Mouse (Mus musculus): ENCODE data around the gene Rgs14.

Rgs14 gene

GRCm38 (mm10) chr13:55344286-55344685, 25.2 kb upstream of the Rgs14 start:
- no peak for DNase-seq (ENCODE audit: low read depth, low spot score)

GRCm38 (mm10) chr13:55346745-55347144, 22.8 kb upstream of the Rgs14 start:
- DNase-seq (ENCODE audit: low read depth, low spot score), result no peak

- DNase-seq (ENCODE audit: low read depth, low spot score), result no peak
These were observed 8.4 kb upstream of the Rgs14 start for GRCm38 (mm10) chr13:55361145-55361544.

- DNase-seq (ENCODE audit: low read depth, low spot score), result no peak
These were observed 7.5 kb upstream of the Rgs14 start for GRCm38 (mm10) chr13:55361974-55362452.

GRCm38 (mm10) chr13:55362453-55363060, 7.0 kb upstream of the Rgs14 start, which contains the start of gene Lman2:
Gene Lman2, minus strand, starts transcription at chr13:55362783.
- peak; percentile 96 for DNase-seq (ENCODE audit: low read depth, low spot score)

- no peak for DNase-seq (ENCODE audit: low read depth, low spot score)
These were observed 1.1 kb upstream of the Rgs14 start for GRCm38 (mm10) chr13:55368401-55368800.

GRCm38 (mm10) chr13:55370234-55370633, 702 bp downstream of the Rgs14 start:
- DNase-seq (ENCODE audit: low read depth, low spot score), result no peak

GRCm38 (mm10) chr13:55371007-55371681, 1.6 kb downstream of the Rgs14 start:
- DNase-seq (ENCODE audit: low read depth, low spot score), result no peak

- no peak for DNase-seq (ENCODE audit: low read depth, low spot score)
These were observed 2.2 kb downstream of the Rgs14 start for GRCm38 (mm10) chr13:55371740-55372139.

GRCm38 (mm10) chr13:55374206-55374924, 4.8 kb downstream of the Rgs14 start:
- no peak for DNase-seq (ENCODE audit: low read depth, low spot score)

- no peak for DNase-seq (ENCODE audit: low read depth, low spot score)
These were observed 6.3 kb downstream of the Rgs14 start for GRCm38 (mm10) chr13:55375877-55376276.

- DNase-seq (ENCODE audit: low read depth, low spot score), result no peak
These were observed 9.5 kb downstream of the Rgs14 start for GRCm38 (mm10) chr13:55378907-55379580.

- DNase-seq (ENCODE audit: low read depth, low spot score), result no peak
These were observed 12.3 kb downstream of the Rgs14 start for GRCm38 (mm10) chr13:55381790-55382189.

GRCm38 (mm10) chr13:55390644-55391043, 21.1 kb downstream of the Rgs14 start:
- no peak for DNase-seq (ENCODE audit: low read depth, low spot score)

- DNase-seq (ENCODE audit: low read depth, low spot score), result no peak
These were observed 22.1 kb downstream of the Rgs14 start for GRCm38 (mm10) chr13:55391626-55392029.

GRCm38 (mm10) chr13:55392933-55393332, 23.4 kb downstream of the Rgs14 start:
- peak; percentile 65 for DNase-seq (ENCODE audit: low read depth, low spot score)

GRCm38 (mm10) chr13:55398088-55398487, 28.6 kb downstream of the Rgs14 start, which contains the start of gene Slc34a1:
Gene Slc34a1, plus strand, starts transcription at chr13:55398187.
- no peak for DNase-seq (ENCODE audit: low read depth, low spot score)

- no peak for DNase-seq (ENCODE audit: low read depth, low spot score)
These were observed 29.9 kb downstream of the Rgs14 start for GRCm38 (mm10) chr13:55399300-55400038.

- DNase-seq (ENCODE audit: low read depth, low spot score), result no peak
These were observed 30.5 kb downstream of the Rgs14 start for GRCm38 (mm10) chr13:55400039-55400346.

GRCm38 (mm10) chr13:55403266-55403665, 33.7 kb downstream of the Rgs14 start:
- DNase-seq (ENCODE audit: low read depth, low spot score), result no peak
